Mouse (Mus musculus) heart, embryonic 12.5 days (tissue): ENCODE results near the gene Odf3b. TPM values are rescaled to one million over a fixed set of nuclear protein-coding genes. Genes with fewer than 3 reads are reported as not detected.

Experiments
- ATAC-seq: fragments of 200-750 bp; cut with Nextera tagmentation; 2 replicates; pipeline ENCODE4 v1.8.0; 2017; ENCODE audit warnings: moderate TSS enrichment, moderate library complexity; ENCODE audit not compliant: insufficient number of reproducible peaks, low FRiP score
- H3K27ac ChIP-seq: fragments of 300-500 bp; sonication (generic); 2 replicates; pipeline ENCODE4 v1.5.1; 2016; ENCODE audit warnings: mild to moderate bottlenecking, moderate library complexity; ENCODE audit not compliant: poor library complexity, severe bottlenecking
- H3K27me3 ChIP-seq: fragments of 300-500 bp; sonication (generic); replicated peaks from 2 replicates; pipeline ENCODE4 v1.6.1; 2016; ENCODE audit warnings: mild to moderate bottlenecking, moderate library complexity
- H3K36me3 ChIP-seq: fragments of 300-500 bp; sonication (generic); 2 replicates; pipeline ENCODE4 v1.6.1; 2016; ENCODE audit warnings: mild to moderate bottlenecking, moderate library complexity
- H3K4me1 ChIP-seq: fragments of 300-500 bp; sonication (generic); replicated peaks from 2 replicates; pipeline ENCODE4 v1.6.1; 2016; ENCODE audit warnings: mild to moderate bottlenecking
- H3K4me2 ChIP-seq: fragments of 300-500 bp; sonication (generic); 2 replicates; pipeline ENCODE4 v1.6.1; 2016; ENCODE audit warnings: mild to moderate bottlenecking, moderate library complexity
- H3K4me3 ChIP-seq: fragments of 300-500 bp; sonication (generic); 2 replicates; pipeline ENCODE4 v1.5.1; 2016; ENCODE audit warnings: mild to moderate bottlenecking
- H3K9ac ChIP-seq: fragments of 300-500 bp; sonication (generic); 2 replicates; pipeline ENCODE4 v1.6.1; 2016; ENCODE audit warnings: mild to moderate bottlenecking, moderate library complexity
- H3K9me3 ChIP-seq: fragments of 300-500 bp; sonication (generic); replicated peaks from 2 replicates; pipeline ENCODE4 v1.6.1; 2016; ENCODE audit warnings: mild to moderate bottlenecking, moderate library complexity
- WGBS: fragments of 180-500 bp; shearing (Covaris S2); methylation state at CpG from one replicate; pipeline ENCODE4 v1.1.7; 2016; 5-methylcytosine and 5-hydroxymethylcytosine counted together
- polyA plus RNA-seq: library from polyadenylated mRNA; unstranded; fragments of >200 nt; fragmentation: Nextera tagmentation; extraction: Ambion mirVana; gene quantifications from 2 replicates; pipeline ENCODE4 v1.2.1, GENCODE M21; 2016

The Odf3b gene
- polyA plus RNA-seq, result 0.27 and 0.44 TPM in 2 replicates

DNA sequence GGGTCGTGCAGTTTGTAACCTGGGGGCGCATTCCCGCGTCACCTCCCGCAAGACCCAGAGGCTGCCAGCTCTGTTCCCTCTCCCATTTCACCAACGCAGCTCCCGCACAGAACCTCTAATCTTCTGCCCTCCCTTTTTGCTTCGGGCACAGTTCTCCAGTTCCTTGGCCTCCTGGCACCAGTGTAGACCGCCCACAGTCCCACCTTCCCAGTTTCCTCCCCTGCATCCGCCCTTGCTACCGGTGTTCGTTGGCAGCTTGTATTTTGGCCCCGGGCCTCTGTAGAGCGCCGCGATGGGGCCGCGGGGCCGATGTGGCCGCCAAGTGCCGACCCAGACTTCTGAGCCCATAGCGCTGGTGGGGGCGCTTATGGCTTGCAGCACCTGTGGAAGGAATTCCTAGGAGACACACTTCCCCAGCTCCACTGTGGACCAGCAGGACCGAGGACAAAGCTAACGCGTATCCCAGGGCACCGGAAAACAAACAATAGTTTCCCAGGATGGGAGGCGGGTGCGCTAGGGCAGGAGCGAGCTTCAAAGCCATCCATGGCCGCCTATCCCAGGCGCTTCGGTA lies at the start of gene Odf3b:
TSS of gene Odf3b (minus strand) at position 452 of the 571 bp plus-strand sequence.
- Histone ChIP-seq H3K4me2 (peak within 1 kb of the TSS; percentile 92), H3K9me3 (no peaks in the 10 kb centered on the region), H3K36me3 (no peaks in the 10 kb centered on the region), H3K4me3 (peak within 1 kb of the TSS; percentile 53), H3K27me3 (peaks cover 50% of the 10 kb centered on the region), H3K9ac (peak within 1 kb of the TSS; percentile 45), H3K27ac (no peak within 1 kb of the TSS), H3K4me1 (peaks cover 30% of the 10 kb centered on the region)
- ATAC-seq, result 0 out of 2 replicates have a peak, but pooled peaks have one; percentile 1
- WGBS, result under 1% methylated on average over 33 of the region's 33 CpGs

- H3K9me3 ChIP-seq, result no peaks in the 10 kb centered on the region
- peaks cover 50% of the 10 kb centered on the region for H3K4me1 ChIP-seq
- H3K36me3 ChIP-seq, result peaks cover 40% of the 10 kb centered on the region
- 77% methylated on average over 19 of the region's 19 CpGs for WGBS
- no peak overlapping the region for H3K27ac ChIP-seq
- peak overlapping the region; percentile 83 for H3K9ac ChIP-seq
- ATAC-seq, result no peak
- H3K4me2 ChIP-seq, result peak overlapping the region; percentile 91
- peak overlapping the region; percentile 74 for H3K4me3 ChIP-seq
- no peaks in the 10 kb centered on the region for H3K27me3 ChIP-seq
Observed at GRCm38 (mm10) chr15:89428136-89428790, 49.2 kb upstream of the Odf3b start.

DNA sequence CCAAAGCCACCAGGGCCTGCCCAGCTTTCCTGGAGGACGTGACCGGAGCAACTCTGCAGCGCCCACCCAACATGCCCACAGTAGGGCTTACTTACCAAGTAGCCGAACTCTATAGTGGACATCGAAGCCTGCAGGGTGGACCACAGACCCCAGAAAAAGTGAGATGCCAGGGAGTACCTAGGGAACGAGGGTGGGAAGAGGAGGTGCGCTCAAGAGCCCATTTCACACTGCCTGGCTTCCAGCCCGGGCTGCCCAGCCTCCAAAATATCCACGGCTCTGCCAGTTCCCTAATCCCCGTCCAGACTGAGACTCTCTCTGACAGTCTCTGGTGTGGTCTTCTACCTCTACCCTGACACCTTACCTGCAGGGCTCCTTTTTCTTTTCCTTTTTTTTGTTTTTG lies 47.6 kb upstream of the Odf3b start:
- no peak for ATAC-seq
- WGBS, result 87% methylated on average over 10 of the region's 10 CpGs
- Histone ChIP-seq H3K4me3 (no peak overlapping the region), H3K27ac (peak overlapping the region; percentile 96), H3K9ac (peak overlapping the region; percentile 38), H3K4me2 (peak overlapping the region; percentile 74; the same call in 1 of the 2 replicates), H3K4me1 (peaks cover 50% of the 10 kb centered on the region), H3K9me3 (no peaks in the 10 kb centered on the region), H3K36me3 (peaks cover 55% of the 10 kb centered on the region), H3K27me3 (no peaks in the 10 kb centered on the region)

- H3K4me2 ChIP-seq, result peak within 1 kb of the TSS; percentile 74
- H3K27me3 ChIP-seq, result no peaks in the 10 kb centered on the region
- peaks cover 45% of the 10 kb centered on the region for H3K4me1 ChIP-seq
- peak within 1 kb of the TSS; percentile 96 for H3K27ac ChIP-seq
- H3K9ac ChIP-seq, result peak within 1 kb of the TSS; percentile 89
- peak; percentile 52 for ATAC-seq
- peak within 1 kb of the TSS; percentile 53 for H3K4me3 ChIP-seq
- 24% methylated on average over 6 of the region's 6 CpGs for WGBS
- H3K9me3 ChIP-seq, result no peaks in the 10 kb centered on the region
- H3K36me3 ChIP-seq, result peaks cover 62% of the 10 kb centered on the region
Observed at GRCm38 (mm10) chr15:89425711-89426121, 46.6 kb upstream of the Odf3b start, which contains the start of gene Cpt1b. Gene Cpt1b, minus strand, starts transcription at chr15:89425863.

- H3K4me3 ChIP-seq, result peak overlapping the region; percentile 53
- H3K36me3 ChIP-seq, result peaks cover 73% of the 10 kb centered on the region
- 79% methylated on average over 8 of the region's 8 CpGs for WGBS
Observed at GRCm38 (mm10) chr15:89424621-89425020, 45.5 kb upstream of the Odf3b start.

GRCm38 (mm10) chr15:89421938-89422337 lies 42.9 kb upstream of the Odf3b start:
- Histone ChIP-seq H3K27me3 (no peaks in the 10 kb centered on the region), H3K9ac (no peak overlapping the region), H3K4me3 (no peak overlapping the region), H3K9me3 (no peaks in the 10 kb centered on the region), H3K4me1 (peaks cover 34% of the 10 kb centered on the region), H3K36me3 (peaks cover 86% of the 10 kb centered on the region), H3K4me2 (no peak overlapping the region), H3K27ac (no peak overlapping the region)
- no peak for ATAC-seq
- WGBS, result 89% methylated on average over 9 of the region's 9 CpGs

More at GRCm38 (mm10) chr15:89424621-89425020, 45.5 kb upstream of the Odf3b start:
- Histone ChIP-seq H3K4me1 (peaks cover 44% of the 10 kb centered on the region), H3K27ac (peak overlapping the region; percentile 96; the same call in 1 of the 2 replicates), H3K4me2 (peak overlapping the region; percentile 74), H3K27me3 (no peaks in the 10 kb centered on the region), H3K9me3 (no peaks in the 10 kb centered on the region), H3K9ac (peak overlapping the region; percentile 89)
- no peak for ATAC-seq

DNA sequence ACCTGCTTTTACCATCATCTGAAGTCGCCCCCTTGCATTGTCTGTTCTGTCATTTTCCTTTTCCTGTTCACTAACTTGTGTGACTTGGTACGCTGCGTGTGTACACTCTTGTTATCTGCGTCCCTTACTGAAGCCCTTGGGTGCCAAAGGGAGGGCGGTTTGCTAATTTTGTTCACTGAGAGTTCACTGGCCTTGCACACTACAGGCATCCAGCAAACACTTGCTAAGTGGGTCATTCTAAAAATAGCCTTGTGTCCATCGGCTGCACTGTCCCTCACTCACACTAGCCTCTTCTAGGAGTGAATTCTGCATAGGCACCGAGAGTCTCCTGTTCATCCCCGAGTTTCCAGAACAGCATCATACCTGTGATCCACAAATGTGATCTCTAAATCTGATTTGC lies 36.2 kb upstream of the Odf3b start:
- H3K27me3 ChIP-seq, result no peaks in the 10 kb centered on the region
- H3K9ac ChIP-seq, result no peak overlapping the region
- H3K4me2 ChIP-seq, result peak overlapping the region; percentile 35
- WGBS, result 46% methylated on average over 8 of the region's 8 CpGs
- ATAC-seq, result no peak
- no peak overlapping the region for H3K4me3 ChIP-seq
- H3K27ac ChIP-seq, result peak overlapping the region; percentile 81
- no peaks in the 10 kb centered on the region; the same call in 1 of the 2 replicates for H3K9me3 ChIP-seq
- H3K36me3 ChIP-seq, result peaks cover 42% of the 10 kb centered on the region
- peaks cover 19% of the 10 kb centered on the region for H3K4me1 ChIP-seq

GRCm38 (mm10) chr15:89410118-89410517 lies 31.0 kb upstream of the Odf3b start, which contains the start of gene Syce3:
Gene Syce3, minus strand, starts transcription at chr15:89410503.
- WGBS, result 80% methylated on average over 24 of the region's 24 CpGs
- H3K4me2 ChIP-seq, result no peak within 1 kb of the TSS
- ATAC-seq, result 0 out of 2 replicates have a peak, but pooled peaks have one; percentile 24

GRCm38 (mm10) chr15:89406691-89407090 lies 27.6 kb upstream of the Odf3b start:
- Histone ChIP-seq H3K9me3 (peaks cover 32% of the 10 kb centered on the region), H3K36me3 (no peaks in the 10 kb centered on the region), H3K4me3 (no peak overlapping the region), H3K27ac (no peak overlapping the region), H3K27me3 (no peaks in the 10 kb centered on the region), H3K4me1 (no peaks in the 10 kb centered on the region), H3K4me2 (no peak overlapping the region), H3K9ac (no peak overlapping the region)
- no peak for ATAC-seq

More at GRCm38 (mm10) chr15:89410118-89410517, 31.0 kb upstream of the Odf3b start, which contains the start of gene Syce3:
- peaks cover 30% of the 10 kb centered on the region for H3K9me3 ChIP-seq
- no peak within 1 kb of the TSS for H3K9ac ChIP-seq
- H3K36me3 ChIP-seq, result no peaks in the 10 kb centered on the region
- H3K27ac ChIP-seq, result no peak within 1 kb of the TSS
- no peak within 1 kb of the TSS for H3K4me3 ChIP-seq
- H3K4me1 ChIP-seq, result peaks cover 4% of the 10 kb centered on the region; the same call in 1 of the 2 replicates
- no peaks in the 10 kb centered on the region for H3K27me3 ChIP-seq

DNA sequence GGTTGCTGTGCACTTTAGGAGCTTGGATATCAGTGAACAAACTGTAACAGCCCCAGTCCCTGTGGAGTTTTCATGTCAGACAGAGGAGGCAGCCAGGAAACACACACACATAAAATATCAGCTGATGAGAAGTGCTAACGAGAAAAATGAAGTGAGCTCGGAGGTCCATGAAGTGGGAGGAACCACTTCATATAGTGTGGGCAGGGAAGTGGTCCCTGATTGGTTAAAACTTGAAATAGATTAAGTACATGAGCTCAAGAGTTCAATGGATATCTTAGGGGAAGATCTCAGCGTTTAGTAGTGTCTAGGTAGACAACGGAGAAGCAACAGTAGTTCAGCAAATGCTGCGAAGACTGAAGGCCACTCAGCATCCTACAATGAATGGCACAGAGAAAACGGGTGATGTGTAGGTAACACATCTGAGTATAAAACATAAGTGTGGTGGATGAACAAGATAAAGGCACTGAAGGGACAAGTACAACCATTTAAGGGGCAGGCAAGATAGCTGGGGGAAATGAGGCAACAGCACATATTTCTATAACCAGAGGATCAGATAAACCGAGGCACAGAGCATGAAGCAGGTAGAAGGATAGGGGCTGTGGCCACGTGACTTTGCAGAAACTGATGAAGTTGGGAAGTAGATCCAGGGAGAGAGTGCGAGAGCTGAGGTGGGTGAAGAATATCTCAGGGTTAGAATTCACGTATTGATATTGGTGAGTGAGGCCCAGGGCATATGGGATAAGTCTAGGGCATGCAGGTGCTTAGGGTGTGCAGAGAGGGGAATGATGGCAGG lies 25.9 kb upstream of the Odf3b start:
- Histone ChIP-seq H3K4me2 (no peak overlapping the region), H3K36me3 (no peaks in the 10 kb centered on the region), H3K4me1 (no peaks in the 10 kb centered on the region), H3K9ac (no peak overlapping the region), H3K4me3 (no peak overlapping the region), H3K9me3 (peaks cover 31% of the 10 kb centered on the region), H3K27me3 (no peaks in the 10 kb centered on the region), H3K27ac (no peak overlapping the region)
- no peak for ATAC-seq
- WGBS, result 76% methylated on average over 10 of the region's 10 CpGs

GRCm38 (mm10) chr15:89402471-89402870 lies 23.4 kb upstream of the Odf3b start:
- Histone ChIP-seq H3K4me2 (no peak overlapping the region), H3K36me3 (no peaks in the 10 kb centered on the region), H3K9ac (no peak overlapping the region), H3K9me3 (peaks cover 11% of the 10 kb centered on the region; the same call in 1 of the 2 replicates), H3K27ac (no peak overlapping the region), H3K4me3 (no peak overlapping the region), H3K27me3 (no peaks in the 10 kb centered on the region), H3K4me1 (no peaks in the 10 kb centered on the region)
- 98% methylated on average over 1 of the region's 1 CpGs for WGBS
- no peak for ATAC-seq
